Mouse (Mus musculus): Measurements from ENCODE around the gene Aipl1. TPM values are rescaled to one million over a fixed set of nuclear protein-coding genes. Genes with fewer than 3 reads are reported as not detected.

The Aipl1 gene
- total and polyA plus RNA-seq, 2 experiments from 2014 or later = 0.34 TPM; not detected in 1

- peak; percentile 58 for ATAC-seq
- 2% methylated on average over 45 of the region's 45 CpGs for WGBS
- peak overlapping the region; percentile 51 for H3K4me3 ChIP-seq (ENCODE audit: low read length)
Measured at GRCm38 (mm10) chr11:72050895-72051858, 13.9 kb upstream of the Aipl1 start.

GRCm38 (mm10) chr11:72050168-72050894, 13.0 kb upstream of the Aipl1 start:
- H3K36me3 ChIP-seq (ENCODE audit: insufficient read depth, low read length) = no peaks in the 10 kb centered on the region
- peak; percentile 7; the same call in 1 of the 2 replicates for ATAC-seq
- no peak for TF ChIP-seq CTCF (IDR thresholded peaks at IDR 0.05; ENCODE audit: low read depth)
- no peaks in the 10 kb centered on the region for H3K9me3 ChIP-seq (ENCODE audit: low read length)
- WGBS = 19% methylated on average over 14 of the region's 14 CpGs
- H3K4me3 ChIP-seq (ENCODE audit: low read length) = peak overlapping the region; percentile 51
- H3K27ac ChIP-seq = peak overlapping the region; percentile 70; the same call in 1 of the 2 replicates
- H3K27me3 ChIP-seq (ENCODE audit: insufficient read depth, low read length) = no peaks in the 10 kb centered on the region
- peak overlapping the region; percentile 56 for H3K9ac ChIP-seq (replicated peaks; ENCODE audit: low read length)
- peaks cover 9% of the 10 kb centered on the region; the same call in 1 of the 2 replicates for H3K4me1 ChIP-seq (ENCODE audit: insufficient read depth, low read length)
- DNase-seq (ENCODE audit: low spot score) = peak; percentile 43
- peak overlapping the region; percentile 79 for H3K4me2 ChIP-seq (ENCODE audit: low read depth, low read length)

More at GRCm38 (mm10) chr11:72050895-72051858, 13.9 kb upstream of the Aipl1 start:
- Histone ChIP-seq H3K9me3 (ENCODE audit: low read length) (no peaks in the 10 kb centered on the region), H3K27me3 (ENCODE audit: insufficient read depth, low read length) (no peaks in the 10 kb centered on the region), H3K4me1 (ENCODE audit: insufficient read depth, low read length) (peaks cover 9% of the 10 kb centered on the region; the same call in 1 of the 2 replicates), H3K4me2 (ENCODE audit: low read depth, low read length) (peak overlapping the region; percentile 79), H3K27ac (peak overlapping the region; percentile 70; the same call in 1 of the 2 replicates), H3K36me3 (ENCODE audit: insufficient read depth, low read length) (no peaks in the 10 kb centered on the region), H3K9ac (replicated peaks; ENCODE audit: low read length) (peak overlapping the region; percentile 56)
- DNase-seq (ENCODE audit: low spot score) = peak; percentile 86
- peak; percentile 73 for TF ChIP-seq CTCF (IDR thresholded peaks at IDR 0.05; ENCODE audit: low read depth)

GRCm38 (mm10) chr11:72049171-72049759, 12.0 kb upstream of the Aipl1 start:
- H3K9ac ChIP-seq (replicated peaks; ENCODE audit: low read length) = no peak overlapping the region
- DNase-seq (ENCODE audit: low spot score) = no peak
- H3K27ac ChIP-seq = no peak overlapping the region
- no peak for ATAC-seq
- no peak for TF ChIP-seq CTCF (IDR thresholded peaks at IDR 0.05; ENCODE audit: low read depth)
- 56% methylated on average over 8 of the region's 8 CpGs for WGBS
- H3K36me3 ChIP-seq (ENCODE audit: insufficient read depth, low read length) = no peaks in the 10 kb centered on the region
- peaks cover 10% of the 10 kb centered on the region; the same call in 1 of the 2 replicates for H3K4me1 ChIP-seq (ENCODE audit: insufficient read depth, low read length)
- no peaks in the 10 kb centered on the region for H3K27me3 ChIP-seq (ENCODE audit: insufficient read depth, low read length)
- no peaks in the 10 kb centered on the region for H3K9me3 ChIP-seq (ENCODE audit: low read length)
- H3K4me3 ChIP-seq (ENCODE audit: low read length) = no peak overlapping the region
- no peak overlapping the region for H3K4me2 ChIP-seq (ENCODE audit: low read depth, low read length)

- H3K36me3 ChIP-seq (ENCODE audit: insufficient read depth, low read length) = no peaks in the 10 kb centered on the region
- H3K4me1 ChIP-seq (ENCODE audit: insufficient read depth, low read length) = peaks cover 12% of the 10 kb centered on the region; the same call in 1 of the 2 replicates
- no peak overlapping the region for H3K27ac ChIP-seq
- TF ChIP-seq CTCF (IDR thresholded peaks at IDR 0.05; ENCODE audit: low read depth) = no peak
- H3K4me2 ChIP-seq (ENCODE audit: low read depth, low read length) = no peak overlapping the region
- no peak for DNase-seq (ENCODE audit: low spot score)
- ATAC-seq = no peak
- no peaks in the 10 kb centered on the region for H3K9me3 ChIP-seq (ENCODE audit: low read length)
- 62% methylated on average over 6 of the region's 6 CpGs for WGBS
- H3K4me3 ChIP-seq (ENCODE audit: low read length) = no peak overlapping the region
- no peaks in the 10 kb centered on the region for H3K27me3 ChIP-seq (ENCODE audit: insufficient read depth, low read length)
- H3K9ac ChIP-seq (replicated peaks; ENCODE audit: low read length) = no peak overlapping the region
Measured at GRCm38 (mm10) chr11:72048730-72049129, 11.4 kb upstream of the Aipl1 start.

- no peak overlapping the region for H3K4me2 ChIP-seq (ENCODE audit: low read depth, low read length)
- TF ChIP-seq CTCF (IDR thresholded peaks at IDR 0.05; ENCODE audit: low read depth) = no peak
- 70% methylated on average over 3 of the region's 3 CpGs for WGBS
Measured at GRCm38 (mm10) chr11:72044231-72044630, 6.9 kb upstream of the Aipl1 start.

GRCm38 (mm10) chr11:72042631-72043030, 5.3 kb upstream of the Aipl1 start:
- 1% methylated on average over 14 of the region's 14 CpGs for WGBS
- H3K9me3 ChIP-seq (ENCODE audit: low read length) = no peaks in the 10 kb centered on the region
- TF ChIP-seq CTCF (IDR thresholded peaks at IDR 0.05; ENCODE audit: low read depth) = no peak

More at GRCm38 (mm10) chr11:72044231-72044630, 6.9 kb upstream of the Aipl1 start:
- DNase-seq (ENCODE audit: low spot score) = no peak
- Histone ChIP-seq H3K36me3 (ENCODE audit: insufficient read depth, low read length) (no peaks in the 10 kb centered on the region), H3K4me3 (ENCODE audit: low read length) (no peak overlapping the region), H3K9ac (replicated peaks; ENCODE audit: low read length) (no peak overlapping the region), H3K27ac (no peak overlapping the region), H3K9me3 (ENCODE audit: low read length) (no peaks in the 10 kb centered on the region), H3K27me3 (ENCODE audit: insufficient read depth, low read length) (no peaks in the 10 kb centered on the region), H3K4me1 (ENCODE audit: insufficient read depth, low read length) (peaks cover 19% of the 10 kb centered on the region)
- no peak for ATAC-seq

More at GRCm38 (mm10) chr11:72042631-72043030, 5.3 kb upstream of the Aipl1 start:
- ATAC-seq (no peak), DNase-seq (ENCODE audit: low spot score) (no peak)
- no peaks in the 10 kb centered on the region for H3K36me3 ChIP-seq (ENCODE audit: insufficient read depth, low read length)
- H3K9ac ChIP-seq (replicated peaks; ENCODE audit: low read length) = peak overlapping the region; percentile 37
- H3K4me1 ChIP-seq (ENCODE audit: insufficient read depth, low read length) = peaks cover 20% of the 10 kb centered on the region
- H3K4me2 ChIP-seq (ENCODE audit: low read depth, low read length) = peak overlapping the region; percentile 98
- H3K4me3 ChIP-seq (ENCODE audit: low read length) = peak overlapping the region; percentile 70
- H3K27me3 ChIP-seq (ENCODE audit: insufficient read depth, low read length) = no peaks in the 10 kb centered on the region
- H3K27ac ChIP-seq = no peak overlapping the region
